Mouse (Mus musculus) heart, postnatal 10 days (tissue): ENCODE data around the gene Zfp740. TPM values are rescaled to one million over a fixed set of nuclear protein-coding genes. Genes with fewer than 3 reads are reported as not detected.

ENCODE experiments used
- DNase-seq, 2 experiments: peaks; one replicate each; pipeline ENCODE4 v3.0.0; 2021
- intact Hi-C: fragments of 180-260 bp; cut with DNase I; formaldehyde crosslinking; loops from one replicate; pipeline ENCODE4 v1.15.1; 2025
- total RNA-seq, 2 experiments: library from RNA; stranded (reverse); gene quantifications; 2 replicates each; pipeline ENCODE4 v1.2.3; 2021

The Zfp740 gene
- total RNA-seq, 2 experiments from 2014 or later: 48.2 to 48.3 TPM

DNA sequence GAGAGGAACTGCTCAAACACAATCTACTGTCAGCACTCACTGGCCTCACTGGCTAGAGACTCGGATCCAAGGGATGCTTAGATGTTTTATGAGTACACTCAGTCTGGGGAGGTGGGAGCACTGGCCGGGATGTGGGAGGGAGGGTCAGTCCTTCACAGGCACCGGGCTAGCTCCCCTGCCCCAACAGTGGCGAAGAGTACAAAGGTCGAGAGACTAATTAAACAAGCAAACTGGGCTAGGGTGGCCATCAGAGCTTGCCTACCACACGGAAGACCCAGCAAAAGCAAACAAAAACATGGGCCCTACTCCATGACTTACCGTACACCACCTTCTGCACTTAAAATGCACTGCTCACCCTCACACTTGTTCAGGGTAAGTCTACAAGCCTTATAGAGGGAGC, 11.3 kb upstream of the Zfp740 start:
- DNase-seq: no peak

DNA sequence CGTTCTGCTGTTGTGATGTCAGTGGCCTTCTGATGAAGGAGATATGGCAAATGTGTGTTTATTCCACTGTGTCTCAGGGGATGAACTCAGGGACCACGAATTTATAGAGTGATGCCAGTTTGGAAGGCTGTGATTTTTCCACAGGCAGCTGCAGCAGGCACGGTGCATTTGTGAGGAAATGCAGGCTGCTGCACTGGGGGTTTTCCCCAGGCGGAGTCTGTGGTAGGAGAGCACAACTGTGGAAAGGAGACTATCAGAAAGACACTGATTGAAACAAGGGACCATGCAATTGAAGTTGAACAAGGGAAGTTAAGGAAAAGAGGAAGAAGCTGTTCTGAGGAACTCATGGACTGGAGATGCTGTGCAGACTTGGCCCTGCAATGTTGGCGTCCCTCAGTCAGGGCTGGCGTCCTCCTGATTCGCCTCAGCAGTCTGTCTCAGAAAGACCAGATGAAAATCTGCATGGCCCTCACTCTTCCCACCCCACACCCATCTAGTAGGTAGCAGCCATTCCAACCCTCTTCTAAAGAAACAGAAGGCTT, 10.7 kb upstream of the Zfp740 start:
- intact Hi-C loops: no loop called here
- DNase-seq: no peak

More for the DNA sequence above, 11.3 kb upstream of the Zfp740 start:
- intact Hi-C loops: no loop called here

DNA sequence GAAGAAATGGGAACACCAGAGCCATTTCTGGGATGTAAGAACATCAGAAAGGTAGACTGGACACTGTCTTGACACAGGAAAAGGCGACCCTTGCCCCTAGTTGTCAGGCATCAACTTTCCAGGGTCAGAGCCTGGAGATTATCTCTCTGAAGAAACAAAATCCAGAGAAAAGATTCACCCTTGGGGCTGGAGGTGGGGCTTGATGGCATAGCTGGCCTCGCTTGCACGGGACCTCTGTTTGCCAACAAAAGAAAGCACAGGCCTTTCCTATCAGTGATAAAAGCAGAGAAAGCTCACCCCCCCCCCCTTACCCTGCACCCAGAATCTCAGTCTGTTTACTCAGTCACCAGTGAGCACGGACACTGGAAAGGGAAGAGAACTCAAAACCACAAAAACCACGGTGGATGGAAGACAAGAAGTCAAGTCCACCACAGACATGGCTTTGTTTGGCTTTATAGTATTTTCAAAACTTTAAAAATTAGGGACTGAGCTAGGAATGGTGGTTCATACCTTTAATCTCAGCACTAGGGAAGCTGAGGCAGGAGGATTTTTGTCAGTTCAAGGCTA, 10.1 kb upstream of the Zfp740 start:
- intact Hi-C loops: no loop called here
- no peak for DNase-seq

DNA sequence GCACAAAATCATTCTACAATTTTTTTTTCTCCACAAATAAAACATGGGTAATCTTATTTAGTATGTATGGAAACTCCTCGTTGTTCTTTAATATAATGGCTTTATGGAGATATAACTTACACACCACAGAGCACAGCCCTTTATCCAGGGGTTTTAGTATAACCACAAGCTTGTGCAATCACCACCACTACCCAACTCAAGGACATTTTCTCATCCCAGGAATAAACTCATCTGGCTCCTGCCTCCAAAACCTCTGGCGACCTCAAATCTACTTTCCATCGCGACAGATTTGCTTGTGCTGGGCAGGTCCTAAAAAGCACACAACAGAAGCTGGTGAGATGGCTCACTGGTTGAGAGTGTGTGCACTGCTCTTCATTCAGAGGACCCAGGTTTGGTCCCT, 9.4 kb upstream of the Zfp740 start:
- intact Hi-C loops: no loop called here

DNA sequence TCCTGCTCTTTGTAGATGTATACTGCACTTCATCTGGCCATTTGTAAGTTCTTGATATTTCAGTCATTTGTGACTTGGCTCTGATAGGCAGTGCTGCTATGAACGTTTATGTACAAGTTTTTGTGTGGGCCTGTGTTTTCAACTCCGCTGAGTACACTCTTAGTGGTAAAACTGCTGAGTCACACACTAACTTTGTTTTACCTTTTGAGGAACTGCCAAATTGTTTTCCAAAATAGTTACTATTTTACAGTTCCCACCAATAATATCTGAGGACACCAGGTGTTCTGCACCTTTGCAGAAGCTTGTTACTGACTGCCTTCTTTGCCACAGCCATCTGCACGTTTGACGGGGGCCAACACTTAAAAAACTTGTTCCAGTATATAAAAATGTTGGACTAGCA, 8.6 kb upstream of the Zfp740 start:
- no peak for DNase-seq
- intact Hi-C loops: no loop called here

More for the DNA sequence above, 9.4 kb upstream of the Zfp740 start:
- no peak for DNase-seq

DNA sequence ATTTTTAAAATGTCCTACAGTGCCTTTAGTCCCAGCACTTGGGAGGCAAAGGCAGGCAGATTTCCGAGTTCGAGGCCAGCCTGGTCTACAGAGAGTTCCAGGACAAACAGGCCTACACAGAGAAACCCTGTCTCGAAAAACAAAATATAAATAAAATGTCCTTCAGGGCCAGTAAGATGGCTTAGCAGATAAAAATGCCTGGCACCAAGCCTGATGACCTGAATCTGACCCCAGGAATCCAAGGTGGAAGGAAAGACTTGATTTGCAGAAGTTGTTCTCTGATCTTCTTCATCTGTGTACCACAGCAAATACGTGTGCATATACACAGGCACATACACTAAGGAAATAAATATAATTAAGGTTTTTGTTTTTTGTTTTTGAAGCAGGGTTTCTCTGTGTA, 7.7 kb upstream of the Zfp740 start:
- no peak for DNase-seq
- intact Hi-C loops: no loop called here

DNA sequence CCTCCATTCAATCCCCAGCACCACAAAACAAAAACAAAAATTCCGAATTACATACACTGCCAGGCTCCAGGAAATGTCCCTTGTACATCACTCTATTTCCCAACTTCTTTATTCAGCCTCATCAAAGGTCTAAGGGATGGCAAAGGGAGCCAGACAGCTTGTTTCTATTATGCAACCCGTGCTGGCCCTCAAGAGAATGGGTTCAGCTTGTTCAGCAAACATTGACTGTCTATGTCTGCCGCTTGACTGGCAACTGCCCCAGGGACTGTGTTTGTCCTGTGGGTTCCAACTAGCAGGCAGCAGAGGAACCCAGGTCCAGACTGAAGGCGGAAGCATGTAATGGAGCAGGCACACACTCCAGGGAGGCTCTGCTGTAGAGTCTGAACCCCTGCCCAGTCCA, 4.2 kb upstream of the Zfp740 start:
- no peak for DNase-seq

DNA sequence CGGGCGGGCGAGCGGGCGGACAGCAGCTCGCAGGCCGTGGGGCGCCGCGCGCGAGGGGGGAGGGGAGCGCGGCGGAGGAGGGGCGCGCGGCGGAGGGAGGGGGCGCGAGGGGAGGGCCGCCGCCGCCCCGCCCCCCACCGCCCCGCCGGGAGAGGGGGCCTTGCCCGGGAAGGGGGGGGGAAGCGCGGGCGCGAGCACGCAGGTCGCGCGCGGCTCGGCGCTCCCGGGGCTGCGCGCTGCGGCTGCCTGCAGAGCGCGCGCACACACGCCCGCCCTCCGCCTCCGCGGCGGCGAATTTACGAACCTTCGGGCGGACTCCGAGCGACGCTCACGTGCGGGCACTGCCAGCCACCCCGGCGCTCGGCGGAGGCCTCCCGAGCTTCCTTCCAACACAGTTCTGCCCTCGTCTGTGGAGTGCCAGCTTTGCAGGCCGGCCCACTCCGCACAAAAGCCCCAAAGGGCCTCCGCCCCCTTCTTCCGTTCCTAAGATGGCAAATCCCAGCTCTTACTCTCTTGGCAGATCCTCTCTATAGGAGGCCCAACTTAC, 859 bp downstream of the Zfp740 start:
- peak; percentile 67 to 71 for DNase-seq
- intact Hi-C loops: loop anchor here (2.0 kb wide), 1 partner anchor 21 kb away; no protein-coding TSS in a partner anchor

More for the DNA sequence above, 4.2 kb upstream of the Zfp740 start:
- intact Hi-C loops: no loop called here

DNA sequence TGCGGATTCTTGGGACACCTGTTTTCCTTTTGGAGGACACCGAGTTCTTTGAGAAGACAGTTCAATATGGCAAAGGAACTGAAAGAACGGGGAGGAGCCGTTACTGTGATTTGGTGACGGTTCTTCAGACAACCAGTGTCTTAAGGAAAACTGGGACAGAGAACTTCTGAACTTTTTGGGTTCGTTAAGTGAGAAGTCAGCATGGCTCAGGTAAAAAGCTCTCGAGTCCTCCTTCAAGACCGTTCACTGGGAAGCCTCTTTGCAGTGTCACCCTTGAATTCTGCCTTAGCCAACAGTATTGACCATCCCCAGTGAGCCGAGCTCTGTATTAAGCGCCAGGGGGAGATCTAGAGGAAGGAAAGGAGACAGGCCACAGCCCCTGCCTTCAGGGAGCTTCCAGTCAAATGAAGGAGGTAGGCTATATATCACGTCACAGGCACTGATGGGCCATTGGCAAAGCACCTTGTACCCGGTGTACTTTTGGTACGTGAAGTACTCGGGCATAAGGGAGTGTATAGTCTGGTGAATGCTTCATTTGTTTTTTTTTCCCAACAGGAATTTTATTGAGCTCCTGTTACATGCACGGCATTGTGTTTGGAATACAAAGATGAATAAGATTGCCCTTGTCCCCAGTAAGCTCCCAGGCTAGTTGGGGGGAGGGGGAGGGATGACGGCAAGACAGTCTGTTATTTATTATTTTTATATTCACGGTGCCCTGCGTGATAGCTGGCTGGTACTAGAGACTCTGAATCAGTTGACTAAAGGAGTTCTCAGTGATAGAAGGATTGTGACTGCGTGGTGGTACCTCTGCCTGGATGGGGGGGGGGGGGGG, 1.8 kb downstream of the Zfp740 start, which contains the start of gene Csad:
Gene Csad, minus strand, starts transcription at position 51 of the 832 bp plus-strand sequence.
- intact Hi-C loops: loop anchor here (2.0 kb wide), 1 partner anchor 20 kb away; no protein-coding TSS in a partner anchor
- no peak for DNase-seq

DNA sequence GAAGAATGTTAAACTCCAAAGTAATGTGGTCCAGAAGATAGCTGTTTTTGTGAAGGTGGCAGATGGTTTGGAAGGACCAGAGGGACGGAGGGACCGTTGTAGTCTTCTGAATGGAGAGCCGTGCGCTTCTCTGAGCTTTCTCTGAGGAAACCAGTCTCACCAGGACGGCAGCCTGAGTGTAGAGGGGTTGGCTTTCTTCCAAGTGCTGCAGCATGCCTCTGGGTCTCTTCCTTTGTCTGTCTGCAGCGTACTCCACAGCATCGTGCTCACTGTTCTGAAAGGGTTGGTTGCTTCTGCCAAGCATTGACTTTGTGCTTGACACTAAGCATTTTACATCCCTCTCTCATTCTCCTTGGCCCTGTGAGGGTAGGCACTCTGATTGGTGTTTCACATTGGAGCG, 2.7 kb downstream of the Zfp740 start:
- intact Hi-C loops: loop anchor here (2.0 kb wide), 1 partner anchor 19 kb away; no protein-coding TSS in a partner anchor

DNA sequence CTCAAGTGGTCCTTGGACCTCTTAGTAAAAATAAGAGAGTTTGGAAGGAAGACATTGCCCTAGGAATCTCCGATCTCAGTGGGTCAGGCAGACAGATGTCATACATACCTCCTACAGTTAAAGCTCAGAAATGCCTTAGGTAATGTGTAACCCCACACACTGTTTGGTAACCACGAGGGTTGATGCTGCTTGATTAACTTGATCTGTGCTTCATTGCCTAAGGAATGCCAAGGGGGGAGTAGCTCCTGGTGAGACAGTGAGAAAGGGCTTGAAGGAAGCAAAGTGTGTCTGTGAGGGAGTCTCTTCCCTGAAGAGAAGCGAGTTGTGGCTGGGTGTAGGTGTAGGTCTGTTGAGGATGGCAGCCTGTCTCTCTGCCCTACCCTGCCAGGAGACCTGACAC, 4.3 kb downstream of the Zfp740 start:
- DNase-seq: no peak
- intact Hi-C loops: no loop called here

More for the DNA sequence above, 2.7 kb downstream of the Zfp740 start:
- DNase-seq: peak in 1 of 2 experiments; percentile 34

DNA sequence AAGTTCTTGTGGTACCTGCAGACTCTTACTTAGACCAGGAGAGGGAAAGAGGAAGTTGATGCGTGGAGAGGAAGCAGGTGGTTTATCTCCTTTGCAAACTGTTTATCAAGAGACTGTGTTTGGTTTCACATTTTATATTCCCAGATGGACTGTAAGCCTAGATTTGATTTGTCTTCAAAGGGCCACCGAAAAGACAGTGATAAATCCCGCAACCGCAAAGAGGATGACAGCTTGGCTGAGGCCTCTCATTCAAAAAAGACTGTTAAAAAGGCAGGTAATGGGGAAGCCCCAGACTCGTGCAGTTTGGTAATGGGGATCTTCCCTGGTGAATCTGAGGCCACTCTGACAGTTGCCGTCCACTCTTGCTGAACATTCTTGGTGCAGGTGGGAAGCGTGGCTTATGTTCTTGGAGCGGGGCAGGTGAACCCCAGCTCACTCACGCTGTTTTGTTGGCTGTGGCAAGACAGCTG, 5.1 kb downstream of the Zfp740 start:
- intact Hi-C loops: no loop called here

DNA sequence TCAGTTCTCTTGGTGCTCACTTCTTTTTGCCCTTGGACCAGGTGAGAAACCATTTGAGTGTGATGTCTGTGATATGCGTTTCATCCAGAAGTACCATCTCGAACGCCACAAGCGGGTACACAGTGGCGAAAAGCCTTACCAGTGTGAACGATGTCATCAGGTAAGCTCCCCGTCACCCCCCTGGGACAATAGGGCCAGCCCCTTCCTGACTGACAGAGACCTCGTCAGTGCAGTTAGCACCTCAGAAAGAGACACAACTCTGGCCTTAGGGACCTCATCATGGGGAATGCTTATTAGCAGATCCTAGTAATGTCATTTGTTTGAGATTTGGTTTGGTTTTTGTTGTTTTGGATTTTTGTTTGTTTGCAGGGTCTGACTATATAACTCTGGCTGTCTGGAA, 6.1 kb downstream of the Zfp740 start:
- DNase-seq: no peak
- intact Hi-C loops: no loop called here

More for the DNA sequence above, 5.1 kb downstream of the Zfp740 start:
- no peak for DNase-seq

DNA sequence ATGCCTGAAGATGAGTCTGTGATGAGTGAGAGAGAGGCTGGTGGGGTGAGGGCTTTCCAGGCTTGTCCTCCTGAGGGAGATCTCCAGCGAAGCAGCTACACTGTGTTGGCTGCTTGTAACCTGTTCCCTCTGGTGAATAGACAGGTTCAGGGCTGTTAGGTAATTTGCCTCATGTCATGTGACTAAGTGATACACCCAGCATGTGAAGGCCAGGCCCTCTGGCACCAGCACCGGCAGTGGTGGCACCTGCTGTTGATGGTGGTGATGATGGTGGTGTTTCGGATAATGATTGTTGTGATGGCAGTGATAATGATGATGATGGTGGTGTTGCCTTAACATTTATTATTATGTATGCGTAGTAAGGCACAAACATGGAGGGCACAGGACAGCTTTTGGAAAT, 7.8 kb downstream of the Zfp740 start:
- no peak for DNase-seq
- intact Hi-C loops: no loop called here

DNA sequence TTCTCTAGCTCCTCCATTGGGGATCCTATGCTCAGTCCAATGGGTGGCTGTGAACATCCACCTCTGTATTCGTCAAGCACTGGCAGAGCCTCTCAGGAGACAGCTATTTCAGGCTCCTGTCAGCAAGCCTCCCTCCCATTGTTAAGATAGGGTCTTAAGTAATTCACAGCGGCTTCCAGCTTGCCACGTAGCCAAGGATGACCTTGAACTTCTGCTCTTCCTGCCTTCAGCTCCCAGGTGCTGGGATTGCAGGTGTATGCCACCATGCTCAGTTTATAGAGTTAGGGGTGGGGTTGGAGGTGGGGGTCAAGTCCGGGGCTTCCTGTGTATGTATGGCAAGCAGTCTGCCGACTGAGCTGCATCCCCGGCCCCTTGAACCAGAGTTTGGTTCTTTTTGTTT, 8.8 kb downstream of the Zfp740 start:
- intact Hi-C loops: no loop called here
- DNase-seq: no peak

DNA sequence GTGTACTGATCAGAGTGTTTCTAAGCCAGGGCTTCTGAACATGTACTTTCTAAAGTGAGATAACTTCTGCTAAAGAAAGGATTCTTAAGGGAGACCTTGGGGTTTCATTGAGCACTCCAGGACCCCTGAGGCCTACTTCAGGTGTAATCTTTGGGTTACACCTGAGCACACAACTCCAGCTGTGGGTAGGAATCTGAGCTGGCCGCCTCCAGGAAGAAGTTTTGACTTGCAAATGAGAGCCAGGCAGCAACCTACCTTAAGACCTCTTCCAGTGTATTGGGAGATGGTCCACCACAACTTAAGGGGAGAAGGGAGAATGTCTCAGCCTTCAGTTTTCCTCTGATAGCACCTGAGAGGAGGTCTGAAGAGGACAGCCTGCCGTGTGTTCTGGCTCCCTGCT, 11.1 kb downstream of the Zfp740 start:
- intact Hi-C loops: no loop called here
- DNase-seq: no peak

DNA sequence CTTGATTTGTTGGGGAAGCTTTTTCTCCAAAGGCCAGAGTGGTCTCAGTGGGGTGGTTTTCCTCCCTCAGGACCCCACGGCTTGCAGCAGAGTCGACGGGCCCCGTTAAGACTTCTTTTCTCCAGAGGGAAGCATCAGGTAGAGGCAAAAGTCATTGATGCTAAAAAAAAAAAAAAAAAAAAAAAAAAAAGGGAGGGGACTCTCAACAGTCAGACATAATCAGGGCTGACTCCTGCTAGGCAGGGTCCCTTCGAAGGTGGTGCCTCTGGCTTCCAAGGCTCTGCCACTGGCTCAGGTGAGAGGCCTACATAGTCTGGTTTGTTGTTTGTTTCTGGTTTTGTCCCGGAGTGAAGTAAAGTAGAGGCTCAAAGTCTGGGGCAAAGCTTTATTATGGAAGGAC, 12.6 kb downstream of the Zfp740 start:
- intact Hi-C loops: no loop called here
- no peak for DNase-seq

DNA sequence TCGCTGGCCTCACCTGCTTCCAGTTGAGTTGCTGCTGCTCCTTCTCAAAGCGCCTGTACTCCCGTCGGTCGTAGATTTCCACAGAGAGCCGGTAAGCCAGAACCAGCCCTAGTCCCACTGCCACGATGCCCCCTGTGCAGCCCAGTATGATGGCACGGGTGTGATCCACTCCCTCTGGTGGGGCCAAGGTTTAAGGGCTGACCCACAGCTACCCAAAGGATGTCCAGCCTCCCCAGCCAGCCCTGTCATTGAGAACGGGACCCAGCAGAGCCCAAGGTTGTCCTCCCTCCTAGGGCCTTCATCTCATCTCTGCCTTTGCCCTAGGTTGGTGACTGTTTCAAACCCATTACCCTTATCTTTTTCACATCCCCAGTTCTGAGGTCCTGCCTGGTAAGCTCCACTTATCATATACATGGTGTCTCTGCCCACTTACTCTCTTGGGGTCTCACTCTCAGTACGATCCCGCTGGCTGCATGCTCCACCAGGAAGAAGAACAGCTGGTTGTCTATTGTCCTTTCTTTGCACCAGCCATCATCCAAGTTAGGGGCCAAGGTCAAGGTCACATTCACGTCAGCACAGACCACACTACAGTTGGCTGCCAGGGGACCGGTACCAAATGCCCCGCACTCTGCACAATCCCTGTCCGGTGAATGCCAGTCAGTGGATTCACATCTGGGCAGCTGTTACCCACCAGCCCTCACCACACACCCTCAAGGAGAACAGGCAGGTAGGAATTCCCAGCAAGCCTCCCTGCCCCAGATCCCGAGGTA, 13.6 kb downstream of the Zfp740 start:
- no peak for DNase-seq
- intact Hi-C loops: no loop called here

DNA sequence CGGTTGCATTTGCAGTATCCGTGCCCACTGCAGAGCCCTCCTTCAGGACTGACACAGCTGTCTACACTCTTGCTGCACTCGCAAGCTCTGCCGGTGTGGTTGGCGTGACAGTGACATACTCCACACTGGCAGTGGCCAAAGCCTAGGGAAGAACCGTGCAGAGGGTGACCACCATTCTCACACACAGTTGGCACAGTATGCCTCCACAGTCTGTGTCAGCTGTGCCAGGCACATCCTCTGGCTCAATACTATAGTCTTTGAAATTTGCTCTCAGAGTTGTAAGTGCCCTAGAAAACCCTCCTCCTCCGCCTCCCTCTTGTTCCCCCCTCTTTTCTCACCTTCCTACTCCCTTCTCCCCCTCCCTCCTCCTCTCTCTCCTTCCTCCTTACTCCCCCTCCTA, 14.3 kb downstream of the Zfp740 start:
- DNase-seq: no peak
- intact Hi-C loops: no loop called here

DNA sequence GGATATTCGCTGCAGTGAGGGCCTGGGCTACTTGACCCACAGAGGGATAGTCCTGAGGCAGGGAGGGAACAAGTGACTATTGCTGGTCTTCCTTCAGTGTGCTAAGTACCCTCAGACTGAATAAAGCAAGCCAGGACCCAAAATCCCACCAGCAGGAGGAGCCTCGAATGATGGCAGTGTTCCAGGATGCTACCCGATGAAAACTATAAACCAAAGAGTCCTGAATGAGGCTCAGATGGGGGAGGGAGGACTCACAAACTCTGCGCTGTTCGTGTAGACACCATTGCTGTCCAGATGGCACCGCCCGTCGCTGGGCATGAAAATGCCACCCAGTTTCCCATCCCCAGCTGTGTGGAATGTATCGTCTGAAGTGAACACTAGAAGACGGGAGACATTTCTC, 19.3 kb downstream of the Zfp740 start:
- DNase-seq: no peak
- intact Hi-C loops: loop anchor here (5.0 kb wide), 2 partner anchors 65 to 105 kb away; no protein-coding TSS in a partner anchor
